Mouse (Mus musculus): Measurements from ENCODE around the gene Mki67.

GRCm38 (mm10) chr7:135716445-135716877 is 300 bp upstream of the Mki67 start:
- peak; percentile 32; the same call in 1 of the 2 replicates for TF ChIP-seq GATA1 (IDR thresholded peaks at IDR 0.05; ENCODE audit: low read length)
- TF ChIP-seq TAL1 (IDR thresholded peaks at IDR 0.05; ENCODE audit: low read length), result no peak

Measured in erythroblast, embryonic 14.5 days (primary cell).